Mouse (Mus musculus): ENCODE measurements at regions not wholly inside any gene's neighbourhood (a gene's known extent, or its start where the extent isn't known, plus 50 kb on each side); places are given as distances from the start of the nearest gene placed in this dataset.

DNA sequence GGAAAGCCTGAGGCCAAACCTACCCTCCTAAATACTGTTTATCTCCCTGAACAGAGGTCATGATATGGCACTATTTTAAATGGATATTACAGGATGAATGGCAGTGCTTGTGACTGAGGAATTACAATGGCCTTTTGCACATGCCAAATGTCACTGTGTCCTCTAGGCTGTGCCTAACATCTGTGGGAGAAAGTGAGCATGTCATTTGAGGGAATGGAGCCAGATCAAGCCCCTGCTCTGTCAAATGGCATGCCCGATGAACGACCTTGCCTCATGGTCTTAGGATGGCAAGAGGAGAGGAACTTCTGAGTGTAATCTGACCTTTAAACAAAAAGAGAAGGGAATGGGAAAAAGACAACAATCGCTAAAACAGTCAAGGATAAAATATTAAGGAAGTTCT is 827.0 kb downstream of the Gsdmc2 start:
- TF ChIP-seq POLR2A (IDR thresholded peaks at IDR 0.05; ENCODE audit: low read depth, low read length) (no peak), TBP (conservative IDR thresholded peaks at IDR 0.05; ENCODE audit: low read depth, low read length) (no peak), MXI1 (IDR thresholded peaks at IDR 0.05; ENCODE audit: low read depth, low read length) (no peak), CTCF (conservative IDR thresholded peaks at IDR 0.05 in 1 of 2, IDR thresholded peaks at IDR 0.05 in 1 of 2; ENCODE audit: low read depth in 2 of 2, low read length in 2 of 2) (no peak), BHLHE40 (IDR thresholded peaks at IDR 0.05; ENCODE audit: low read depth, low read length) (no peak), NELFE (IDR thresholded peaks at IDR 0.05; ENCODE audit: low read depth, low read length) (no peak), RAD21 (IDR thresholded peaks at IDR 0.05; ENCODE audit: low read depth, low read length) (no peak), ZC3H11A (IDR thresholded peaks at IDR 0.05; ENCODE audit: low read depth, low read length) (no peak), MAFK (IDR thresholded peaks at IDR 0.05; ENCODE audit: insufficient replicate concordance, low read length) (no peak), MEF2A (IDR thresholded peaks at IDR 0.05; ENCODE audit: borderline replicate concordance, low read depth, low read length) (no peak), USF2 (conservative IDR thresholded peaks at IDR 0.05; ENCODE audit: low read depth, low read length) (no peak)
